Mouse (Mus musculus): ENCODE measurements around the gene Slc7a15. TPM values are rescaled to one million over a fixed set of nuclear protein-coding genes. Genes with fewer than 3 reads are reported as not detected.
"Not testable (repeated sequence)": the region's sequence is repeated elsewhere in the genome, so short reads cannot be mapped to it uniquely, and the experiment has no call there.

Slc7a15 gene
- not detected in 2 replicates for polyA plus RNA-seq (2014; fragmentation: Nextera tagmentation; extraction: Ambion mirVana)

GRCm38 (mm10) chr12:8598966-8599365, at the start of gene Slc7a15:
Gene Slc7a15, minus strand, starts transcription at chr12:8599066.
- not testable (repeated sequence) for H3K4me1 ChIP-seq (ENCODE audit: control insufficient read depth, insufficient read depth, low read length); H3K4me3 ChIP-seq (ENCODE audit: low read depth, low read length); H3K27me3 ChIP-seq (ENCODE audit: control insufficient read depth, insufficient read depth, low read length); DNase-seq (ENCODE audit: low spot score); ATAC-seq (ENCODE audit: insufficient number of reproducible peaks, low FRiP score, low TSS enrichment, low read depth); H3K4me2 ChIP-seq (ENCODE audit: low read depth, severe bottlenecking); H3K9ac ChIP-seq (ENCODE audit: low read length); H3K27ac ChIP-seq (replicated peaks; ENCODE audit: low read depth, low read length); H3K36me3 ChIP-seq (ENCODE audit: control insufficient read depth, insufficient read depth, low read length); H3K9me3 ChIP-seq (ENCODE audit: control insufficient read depth, low read length)
- WGBS: 95% methylated on average over 7 of the region's 7 CpGs

GRCm38 (mm10) chr12:8648211-8648610, 49.3 kb upstream of the Slc7a15 start:
- not testable (repeated sequence) for H3K27ac ChIP-seq (replicated peaks; ENCODE audit: low read depth, low read length); ATAC-seq (ENCODE audit: insufficient number of reproducible peaks, low FRiP score, low TSS enrichment, low read depth); DNase-seq (ENCODE audit: low spot score); H3K9me3 ChIP-seq (ENCODE audit: control insufficient read depth, low read length); H3K4me3 ChIP-seq (ENCODE audit: low read depth, low read length); H3K9ac ChIP-seq (ENCODE audit: low read length); H3K36me3 ChIP-seq (ENCODE audit: control insufficient read depth, insufficient read depth, low read length); H3K4me2 ChIP-seq (ENCODE audit: low read depth, severe bottlenecking); H3K4me1 ChIP-seq (ENCODE audit: control insufficient read depth, insufficient read depth, low read length); H3K27me3 ChIP-seq (ENCODE audit: control insufficient read depth, insufficient read depth, low read length)
- WGBS: 44% methylated on average over 8 of the region's 8 CpGs

GRCm38 (mm10) chr12:8641425-8641735, 42.5 kb upstream of the Slc7a15 start:
- H3K9ac ChIP-seq (ENCODE audit: low read length): peak overlapping the region; percentile 95
- H3K36me3 ChIP-seq (ENCODE audit: control insufficient read depth, insufficient read depth, low read length): no peaks in the 10 kb centered on the region; the same call in 1 of the 2 replicates
- no peak overlapping the region for H3K27ac ChIP-seq (replicated peaks; ENCODE audit: low read depth, low read length)
- H3K4me3 ChIP-seq (ENCODE audit: low read depth, low read length): peak overlapping the region; percentile 78
- peak overlapping the region; percentile 45 for H3K4me2 ChIP-seq (ENCODE audit: low read depth, severe bottlenecking)
- H3K4me1 ChIP-seq (ENCODE audit: control insufficient read depth, insufficient read depth, low read length): no peaks in the 10 kb centered on the region
- no peaks in the 10 kb centered on the region for H3K9me3 ChIP-seq (ENCODE audit: control insufficient read depth, low read length)
- peak; percentile 52 for DNase-seq (ENCODE audit: low spot score)
- WGBS: 7% methylated on average over 10 of the region's 10 CpGs
- 0 out of 2 replicates have a peak, but pooled peaks have one; percentile 32 for ATAC-seq (ENCODE audit: insufficient number of reproducible peaks, low FRiP score, low TSS enrichment, low read depth)
- H3K27me3 ChIP-seq (ENCODE audit: control insufficient read depth, insufficient read depth, low read length): no peaks in the 10 kb centered on the region

- H3K27ac ChIP-seq (replicated peaks; ENCODE audit: low read depth, low read length): peak overlapping the region; percentile 90
- peak overlapping the region; percentile 95 for H3K9ac ChIP-seq (ENCODE audit: low read length)
- peak; percentile 99 for DNase-seq (ENCODE audit: low spot score)
- H3K4me1 ChIP-seq (ENCODE audit: control insufficient read depth, insufficient read depth, low read length): no peaks in the 10 kb centered on the region
- H3K4me2 ChIP-seq (ENCODE audit: low read depth, severe bottlenecking): peak overlapping the region; percentile 45
- H3K27me3 ChIP-seq (ENCODE audit: control insufficient read depth, insufficient read depth, low read length): no peaks in the 10 kb centered on the region
- under 1% methylated on average over 47 of the region's 47 CpGs for WGBS
- H3K36me3 ChIP-seq (ENCODE audit: control insufficient read depth, insufficient read depth, low read length): no peaks in the 10 kb centered on the region; the same call in 1 of the 2 replicates
- no peaks in the 10 kb centered on the region for H3K9me3 ChIP-seq (ENCODE audit: control insufficient read depth, low read length)
- peak overlapping the region; percentile 78 for H3K4me3 ChIP-seq (ENCODE audit: low read depth, low read length)
- peak; percentile 97 for ATAC-seq (ENCODE audit: insufficient number of reproducible peaks, low FRiP score, low TSS enrichment, low read depth)
Observed at GRCm38 (mm10) chr12:8640711-8641424, 42.0 kb upstream of the Slc7a15 start.

- Histone ChIP-seq H3K4me2 (ENCODE audit: low read depth, severe bottlenecking) (peak overlapping the region; percentile 39), H3K4me3 (ENCODE audit: low read depth, low read length) (peak overlapping the region; percentile 17; the same call in 1 of the 2 replicates)
- ATAC-seq (ENCODE audit: insufficient number of reproducible peaks, low FRiP score, low TSS enrichment, low read depth); H3K4me1 ChIP-seq (ENCODE audit: control insufficient read depth, insufficient read depth, low read length); H3K36me3 ChIP-seq (ENCODE audit: control insufficient read depth, insufficient read depth, low read length); H3K9ac ChIP-seq (ENCODE audit: low read length); H3K9me3 ChIP-seq (ENCODE audit: control insufficient read depth, low read length); DNase-seq (ENCODE audit: low spot score); H3K27me3 ChIP-seq (ENCODE audit: control insufficient read depth, insufficient read depth, low read length); H3K27ac ChIP-seq (replicated peaks; ENCODE audit: low read depth, low read length): not testable (repeated sequence)
- WGBS: 4% methylated on average over 2 of the region's 2 CpGs
Observed at GRCm38 (mm10) chr12:8640186-8640585, 41.3 kb upstream of the Slc7a15 start.

GRCm38 (mm10) chr12:8638411-8639087, 39.7 kb upstream of the Slc7a15 start:
- not testable (repeated sequence) for H3K4me3 ChIP-seq (ENCODE audit: low read depth, low read length); H3K36me3 ChIP-seq (ENCODE audit: control insufficient read depth, insufficient read depth, low read length); H3K4me1 ChIP-seq (ENCODE audit: control insufficient read depth, insufficient read depth, low read length); ATAC-seq (ENCODE audit: insufficient number of reproducible peaks, low FRiP score, low TSS enrichment, low read depth); H3K27ac ChIP-seq (replicated peaks; ENCODE audit: low read depth, low read length); H3K4me2 ChIP-seq (ENCODE audit: low read depth, severe bottlenecking); H3K9ac ChIP-seq (ENCODE audit: low read length); H3K9me3 ChIP-seq (ENCODE audit: control insufficient read depth, low read length); H3K27me3 ChIP-seq (ENCODE audit: control insufficient read depth, insufficient read depth, low read length)
- WGBS: 75% methylated on average over 10 of the region's 10 CpGs
- peak; percentile 84 for DNase-seq (ENCODE audit: low spot score)

GRCm38 (mm10) chr12:8636945-8637344, 38.1 kb upstream of the Slc7a15 start:
- ATAC-seq (ENCODE audit: insufficient number of reproducible peaks, low FRiP score, low TSS enrichment, low read depth) (no peak), DNase-seq (ENCODE audit: low spot score) (peak; percentile 28)
- Histone ChIP-seq H3K27me3 (ENCODE audit: control insufficient read depth, insufficient read depth, low read length) (no peaks in the 10 kb centered on the region), H3K27ac (replicated peaks; ENCODE audit: low read depth, low read length) (no peak overlapping the region), H3K4me3 (ENCODE audit: low read depth, low read length) (no peak overlapping the region), H3K36me3 (ENCODE audit: control insufficient read depth, insufficient read depth, low read length) (no peaks in the 10 kb centered on the region; the same call in 1 of the 2 replicates), H3K9me3 (ENCODE audit: control insufficient read depth, low read length) (no peaks in the 10 kb centered on the region), H3K9ac (ENCODE audit: low read length) (no peak overlapping the region), H3K4me2 (ENCODE audit: low read depth, severe bottlenecking) (no peak overlapping the region), H3K4me1 (ENCODE audit: control insufficient read depth, insufficient read depth, low read length) (no peaks in the 10 kb centered on the region)
- WGBS: 93% methylated on average over 14 of the region's 14 CpGs

- no peak for DNase-seq (ENCODE audit: low spot score)
- H3K27ac ChIP-seq (replicated peaks; ENCODE audit: low read depth, low read length): no peak overlapping the region
- no peak overlapping the region for H3K4me2 ChIP-seq (ENCODE audit: low read depth, severe bottlenecking)
- H3K27me3 ChIP-seq (ENCODE audit: control insufficient read depth, insufficient read depth, low read length): no peaks in the 10 kb centered on the region
- H3K4me1 ChIP-seq (ENCODE audit: control insufficient read depth, insufficient read depth, low read length): no peaks in the 10 kb centered on the region
- no peak overlapping the region for H3K4me3 ChIP-seq (ENCODE audit: low read depth, low read length)
- ATAC-seq (ENCODE audit: insufficient number of reproducible peaks, low FRiP score, low TSS enrichment, low read depth): no peak
- no peaks in the 10 kb centered on the region for H3K9me3 ChIP-seq (ENCODE audit: control insufficient read depth, low read length)
- WGBS: 99% methylated on average over 4 of the region's 4 CpGs
- H3K36me3 ChIP-seq (ENCODE audit: control insufficient read depth, insufficient read depth, low read length): no peaks in the 10 kb centered on the region; the same call in 1 of the 2 replicates
- H3K9ac ChIP-seq (ENCODE audit: low read length): no peak overlapping the region
Observed at GRCm38 (mm10) chr12:8635546-8635945, 36.7 kb upstream of the Slc7a15 start.
